Mouse (Mus musculus): ENCODE data around the gene Tbl1xr1. TPM values are rescaled to one million over a fixed set of nuclear protein-coding genes. Genes with fewer than 3 reads are reported as not detected.

Gene Tbl1xr1
- polyA plus RNA-seq, 1 experiment from 2014 or later, result 14.4 TPM

DNA sequence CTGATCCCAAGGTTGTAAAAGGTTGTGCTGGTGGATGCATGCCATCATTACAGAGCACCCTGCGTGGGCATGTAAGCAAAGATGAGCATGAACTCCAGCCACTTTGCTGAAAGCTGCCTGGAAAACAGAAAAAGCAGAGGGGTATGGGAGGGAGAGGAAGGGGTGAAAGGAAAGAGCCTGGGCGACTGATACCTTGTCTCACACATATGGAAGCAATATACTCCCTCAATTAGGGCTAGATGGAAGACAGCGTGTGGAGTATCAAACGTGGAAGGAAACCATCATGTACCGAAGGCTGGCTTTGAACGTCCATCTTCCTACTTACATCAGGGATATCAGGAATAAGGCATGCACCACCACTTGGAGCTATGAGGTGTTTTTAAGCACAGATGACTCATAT, 29.0 kb downstream of the Tbl1xr1 start:
- WGBS, result 87% methylated on average over 6 of the region's 6 CpGs
- DNase-seq (ENCODE audit: low spot score) (no peak), ATAC-seq (no peak)
- H3K9me3 ChIP-seq (replicated peaks; ENCODE audit: control insufficient read depth, low read length), result no peaks in the 10 kb centered on the region; the same call in 1 of the 2 replicates
- H3K27me3 ChIP-seq (replicated peaks; ENCODE audit: control insufficient read depth, insufficient read depth, low read length), result no peaks in the 10 kb centered on the region
- no peaks in the 10 kb centered on the region for H3K36me3 ChIP-seq (ENCODE audit: control insufficient read depth, insufficient read depth, low read length)
- H3K4me3 ChIP-seq (ENCODE audit: low read depth, low read length), result no peak overlapping the region
- H3K27ac ChIP-seq (ENCODE audit: low read depth, low read length), result no peak overlapping the region
- H3K4me2 ChIP-seq (ENCODE audit: low read length), result no peak overlapping the region
- H3K9ac ChIP-seq (ENCODE audit: low read length), result no peak overlapping the region
- peaks cover 4% of the 10 kb centered on the region; the same call in 1 of the 2 replicates for H3K4me1 ChIP-seq (ENCODE audit: control insufficient read depth, insufficient read depth, low read length)

GRCm38 (mm10) chr3:22108013-22108412, 31.6 kb downstream of the Tbl1xr1 start:
- ATAC-seq, result no peak
- no peaks in the 10 kb centered on the region for H3K27me3 ChIP-seq (replicated peaks; ENCODE audit: control insufficient read depth, insufficient read depth, low read length)

GRCm38 (mm10) chr3:22109651-22110050, 33.2 kb downstream of the Tbl1xr1 start:
- no peaks in the 10 kb centered on the region for H3K27me3 ChIP-seq (replicated peaks; ENCODE audit: control insufficient read depth, insufficient read depth, low read length)
- 96% methylated on average over 1 of the region's 1 CpGs for WGBS
- no peak overlapping the region for H3K9ac ChIP-seq (ENCODE audit: low read length)
- ATAC-seq (no peak), DNase-seq (ENCODE audit: low spot score) (no peak)
- peaks cover 4% of the 10 kb centered on the region; the same call in 1 of the 2 replicates for H3K4me1 ChIP-seq (ENCODE audit: control insufficient read depth, insufficient read depth, low read length)
- H3K27ac ChIP-seq (ENCODE audit: low read depth, low read length), result no peak overlapping the region
- no peak overlapping the region for H3K4me3 ChIP-seq (ENCODE audit: low read depth, low read length)
- H3K9me3 ChIP-seq (replicated peaks; ENCODE audit: control insufficient read depth, low read length), result peaks cover 5% of the 10 kb centered on the region; the same call in 1 of the 2 replicates
- H3K4me2 ChIP-seq (ENCODE audit: low read length), result no peak overlapping the region
- H3K36me3 ChIP-seq (ENCODE audit: control insufficient read depth, insufficient read depth, low read length), result no peaks in the 10 kb centered on the region

More at GRCm38 (mm10) chr3:22108013-22108412, 31.6 kb downstream of the Tbl1xr1 start:
- H3K9ac ChIP-seq (ENCODE audit: low read length), result no peak overlapping the region
- H3K4me3 ChIP-seq (ENCODE audit: low read depth, low read length), result no peak overlapping the region
- H3K4me1 ChIP-seq (ENCODE audit: control insufficient read depth, insufficient read depth, low read length), result peaks cover 4% of the 10 kb centered on the region; the same call in 1 of the 2 replicates
- H3K36me3 ChIP-seq (ENCODE audit: control insufficient read depth, insufficient read depth, low read length), result no peaks in the 10 kb centered on the region
- peaks cover 5% of the 10 kb centered on the region; the same call in 1 of the 2 replicates for H3K9me3 ChIP-seq (replicated peaks; ENCODE audit: control insufficient read depth, low read length)
- no peak overlapping the region for H3K27ac ChIP-seq (ENCODE audit: low read depth, low read length)
- DNase-seq (ENCODE audit: low spot score), result no peak
- H3K4me2 ChIP-seq (ENCODE audit: low read length), result no peak overlapping the region

- H3K4me3 ChIP-seq (ENCODE audit: low read depth, low read length), result no peak overlapping the region
- DNase-seq (ENCODE audit: low spot score), result no peak
- no peak overlapping the region for H3K9ac ChIP-seq (ENCODE audit: low read length)
- no peaks in the 10 kb centered on the region for H3K36me3 ChIP-seq (ENCODE audit: control insufficient read depth, insufficient read depth, low read length)
- no peaks in the 10 kb centered on the region; the same call in 1 of the 2 replicates for H3K4me1 ChIP-seq (ENCODE audit: control insufficient read depth, insufficient read depth, low read length)
- 92% methylated on average over 4 of the region's 4 CpGs for WGBS
- H3K4me2 ChIP-seq (ENCODE audit: low read length), result no peak overlapping the region
- H3K9me3 ChIP-seq (replicated peaks; ENCODE audit: control insufficient read depth, low read length), result peaks cover 5% of the 10 kb centered on the region; the same call in 1 of the 2 replicates
- ATAC-seq, result no peak
- H3K27me3 ChIP-seq (replicated peaks; ENCODE audit: control insufficient read depth, insufficient read depth, low read length), result no peaks in the 10 kb centered on the region
- H3K27ac ChIP-seq (ENCODE audit: low read depth, low read length), result no peak overlapping the region
Measured at GRCm38 (mm10) chr3:22113773-22114172, 37.3 kb downstream of the Tbl1xr1 start.

DNA sequence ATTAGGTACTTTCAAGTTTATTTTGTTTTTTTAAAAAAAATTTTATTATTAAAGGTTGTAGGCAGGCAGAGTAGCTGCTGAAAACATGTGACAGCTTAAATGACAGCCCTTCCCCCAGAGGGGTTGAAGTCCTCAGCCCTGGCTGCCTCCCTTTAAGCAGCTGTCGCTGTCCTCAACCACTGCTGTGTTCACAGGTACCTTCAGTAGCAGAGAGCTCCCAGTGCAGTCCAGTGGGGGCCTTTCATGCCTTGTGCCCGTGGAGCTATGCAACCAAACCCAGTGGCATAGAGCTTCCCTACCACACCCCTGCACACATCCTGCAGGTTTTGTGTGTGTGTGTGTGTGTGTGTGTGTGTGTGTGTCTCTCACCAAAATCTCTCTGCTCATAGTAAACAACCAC, 38.8 kb downstream of the Tbl1xr1 start:
- Histone ChIP-seq H3K27me3 (replicated peaks; ENCODE audit: control insufficient read depth, insufficient read depth, low read length) (no peaks in the 10 kb centered on the region), H3K4me1 (ENCODE audit: control insufficient read depth, insufficient read depth, low read length) (no peaks in the 10 kb centered on the region; the same call in 1 of the 2 replicates), H3K9me3 (replicated peaks; ENCODE audit: control insufficient read depth, low read length) (0 out of 2 replicates have a peak, but pooled peaks cover 5% of the 10 kb centered on the region), H3K36me3 (ENCODE audit: control insufficient read depth, insufficient read depth, low read length) (no peaks in the 10 kb centered on the region), H3K4me3 (ENCODE audit: low read depth, low read length) (no peak overlapping the region), H3K9ac (ENCODE audit: low read length) (no peak overlapping the region), H3K4me2 (ENCODE audit: low read length) (no peak overlapping the region), H3K27ac (ENCODE audit: low read depth, low read length) (no peak overlapping the region)
- DNase-seq (ENCODE audit: low spot score), result peak; percentile 25
- WGBS, result 32% methylated on average over 2 of the region's 2 CpGs
- peak; percentile 72 for ATAC-seq

DNA sequence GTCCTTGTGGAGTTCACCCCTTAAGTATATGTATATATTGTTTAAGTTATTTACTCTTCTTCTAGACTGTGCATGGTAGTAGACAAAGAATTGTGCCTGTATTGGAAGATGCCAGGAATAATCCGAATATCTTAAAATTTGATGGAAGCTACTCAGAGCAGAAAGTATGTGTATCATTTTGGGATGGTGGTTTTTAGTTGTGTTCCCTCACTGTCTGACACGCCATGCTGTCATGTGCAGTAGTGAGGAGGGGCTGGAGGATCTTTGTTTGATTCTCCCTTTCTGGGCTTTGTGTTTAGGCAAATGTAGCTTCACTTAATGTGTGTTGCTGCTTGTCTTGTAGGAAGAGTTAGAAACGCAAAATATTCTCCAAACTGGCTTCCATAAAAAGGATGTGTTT, 39.2 kb downstream of the Tbl1xr1 start:
- 0 out of 2 replicates have a peak, but pooled peaks cover 5% of the 10 kb centered on the region for H3K9me3 ChIP-seq (replicated peaks; ENCODE audit: control insufficient read depth, low read length)
- H3K27me3 ChIP-seq (replicated peaks; ENCODE audit: control insufficient read depth, insufficient read depth, low read length), result no peaks in the 10 kb centered on the region
- H3K4me1 ChIP-seq (ENCODE audit: control insufficient read depth, insufficient read depth, low read length), result no peaks in the 10 kb centered on the region; the same call in none of the 2 replicates
- no peak for DNase-seq (ENCODE audit: low spot score)
- 72% methylated on average over 3 of the region's 3 CpGs for WGBS
- ATAC-seq, result peak; percentile 38; the same call in 1 of the 2 replicates
- no peak overlapping the region for H3K9ac ChIP-seq (ENCODE audit: low read length)
- H3K36me3 ChIP-seq (ENCODE audit: control insufficient read depth, insufficient read depth, low read length), result no peaks in the 10 kb centered on the region
- no peak overlapping the region for H3K4me3 ChIP-seq (ENCODE audit: low read depth, low read length)
- H3K27ac ChIP-seq (ENCODE audit: low read depth, low read length), result no peak overlapping the region
- no peak overlapping the region for H3K4me2 ChIP-seq (ENCODE audit: low read length)

DNA sequence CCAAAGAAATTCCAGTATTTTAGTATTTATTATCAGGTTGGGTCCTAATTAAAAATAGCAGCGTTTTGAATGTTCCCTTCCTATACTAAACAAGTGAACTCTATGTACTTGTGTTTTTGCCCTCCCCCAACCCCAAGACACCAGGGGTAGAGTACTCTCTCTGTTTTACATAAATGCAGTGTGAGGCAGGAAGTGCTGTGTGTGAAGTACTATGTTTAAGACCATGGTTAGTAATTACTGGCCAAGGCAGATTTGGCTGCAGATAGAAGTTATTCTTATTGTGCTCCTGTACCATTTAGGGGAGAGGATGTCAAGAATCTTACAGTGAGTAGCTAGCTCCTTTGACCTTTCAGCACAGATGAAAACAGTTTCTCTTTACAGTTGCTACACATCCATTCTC, 39.7 kb downstream of the Tbl1xr1 start:
- Histone ChIP-seq H3K9ac (ENCODE audit: low read length) (no peak overlapping the region), H3K27me3 (replicated peaks; ENCODE audit: control insufficient read depth, insufficient read depth, low read length) (no peaks in the 10 kb centered on the region), H3K9me3 (replicated peaks; ENCODE audit: control insufficient read depth, low read length) (0 out of 2 replicates have a peak, but pooled peaks cover 5% of the 10 kb centered on the region), H3K36me3 (ENCODE audit: control insufficient read depth, insufficient read depth, low read length) (no peaks in the 10 kb centered on the region), H3K27ac (ENCODE audit: low read depth, low read length) (no peak overlapping the region), H3K4me3 (ENCODE audit: low read depth, low read length) (no peak overlapping the region), H3K4me2 (ENCODE audit: low read length) (no peak overlapping the region), H3K4me1 (ENCODE audit: control insufficient read depth, insufficient read depth, low read length) (no peaks in the 10 kb centered on the region; the same call in none of the 2 replicates)
- 51% methylated on average over 1 of the region's 1 CpGs for WGBS
- DNase-seq (ENCODE audit: low spot score) (no peak), ATAC-seq (no peak)

GRCm38 (mm10) chr3:22121741-22122140, 45.3 kb downstream of the Tbl1xr1 start:
- H3K4me2 ChIP-seq (ENCODE audit: low read length), result no peak overlapping the region
- H3K9me3 ChIP-seq (replicated peaks; ENCODE audit: control insufficient read depth, low read length), result no peaks in the 10 kb centered on the region
- no peak overlapping the region for H3K9ac ChIP-seq (ENCODE audit: low read length)
- 46% methylated on average over 3 of the region's 3 CpGs for WGBS
- DNase-seq (ENCODE audit: low spot score) (no peak), ATAC-seq (no peak)
- no peaks in the 10 kb centered on the region; the same call in 1 of the 2 replicates for H3K4me1 ChIP-seq (ENCODE audit: control insufficient read depth, insufficient read depth, low read length)
- no peak overlapping the region for H3K27ac ChIP-seq (ENCODE audit: low read depth, low read length)
- H3K4me3 ChIP-seq (ENCODE audit: low read depth, low read length), result no peak overlapping the region
- no peaks in the 10 kb centered on the region for H3K27me3 ChIP-seq (replicated peaks; ENCODE audit: control insufficient read depth, insufficient read depth, low read length)
- no peaks in the 10 kb centered on the region for H3K36me3 ChIP-seq (ENCODE audit: control insufficient read depth, insufficient read depth, low read length)

GRCm38 (mm10) chr3:22123145-22123544, 46.7 kb downstream of the Tbl1xr1 start:
- 71% methylated on average over 2 of the region's 2 CpGs for WGBS
- no peaks in the 10 kb centered on the region for H3K9me3 ChIP-seq (replicated peaks; ENCODE audit: control insufficient read depth, low read length)

More at GRCm38 (mm10) chr3:22123145-22123544, 46.7 kb downstream of the Tbl1xr1 start:
- Histone ChIP-seq H3K4me3 (ENCODE audit: low read depth, low read length) (no peak overlapping the region), H3K36me3 (ENCODE audit: control insufficient read depth, insufficient read depth, low read length) (no peaks in the 10 kb centered on the region), H3K9ac (ENCODE audit: low read length) (no peak overlapping the region), H3K4me1 (ENCODE audit: control insufficient read depth, insufficient read depth, low read length) (no peaks in the 10 kb centered on the region; the same call in 1 of the 2 replicates), H3K27ac (ENCODE audit: low read depth, low read length) (no peak overlapping the region), H3K27me3 (replicated peaks; ENCODE audit: control insufficient read depth, insufficient read depth, low read length) (no peaks in the 10 kb centered on the region), H3K4me2 (ENCODE audit: low read length) (no peak overlapping the region)
- DNase-seq (ENCODE audit: low spot score), result no peak
- ATAC-seq, result no peak
